Mouse (Mus musculus) mesoderm, embryonic 11.5 days (tissue): Measurements from ENCODE around the gene Nadk2.

Experiments
- DNase-seq: peaks from one replicate; pipeline ENCODE4 v3.0.0-alpha.2; 2012; ENCODE audit warnings: low read depth, low spot score

Gene Nadk2

GRCm38 (mm10) chr15:9070912-9071555, at the start of gene Nadk2:
Gene Nadk2 (plus strand): TSS chr15:9071260.
- DNase-seq: peak; percentile 99

GRCm38 (mm10) chr15:9055704-9056103, 15.4 kb upstream of the Nadk2 start:
- DNase-seq: no peak

GRCm38 (mm10) chr15:9059856-9060255, 11.2 kb upstream of the Nadk2 start:
- DNase-seq: no peak

- DNase-seq: no peak
Observed at GRCm38 (mm10) chr15:9061150-9061882, 9.7 kb upstream of the Nadk2 start.

- DNase-seq: no peak
Observed at GRCm38 (mm10) chr15:9068881-9069280, 2.2 kb upstream of the Nadk2 start.

GRCm38 (mm10) chr15:9070353-9070752, 707 bp upstream of the Nadk2 start:
- no peak for DNase-seq

- peak; percentile 55 for DNase-seq
Observed at GRCm38 (mm10) chr15:9071556-9072544, 790 bp downstream of the Nadk2 start.

- no peak for DNase-seq
Observed at GRCm38 (mm10) chr15:9072630-9073029, 1.6 kb downstream of the Nadk2 start.

GRCm38 (mm10) chr15:9073067-9073608, 2.1 kb downstream of the Nadk2 start:
- no peak for DNase-seq

- DNase-seq: no peak
Observed at GRCm38 (mm10) chr15:9073684-9074083, 2.6 kb downstream of the Nadk2 start.

- DNase-seq: no peak
Observed at GRCm38 (mm10) chr15:9074139-9074538, 3.1 kb downstream of the Nadk2 start.

- DNase-seq: no peak
Observed at GRCm38 (mm10) chr15:9074671-9075070, 3.6 kb downstream of the Nadk2 start.

GRCm38 (mm10) chr15:9075608-9076200, 4.6 kb downstream of the Nadk2 start:
- no peak for DNase-seq

GRCm38 (mm10) chr15:9078481-9079300, 7.6 kb downstream of the Nadk2 start:
- no peak for DNase-seq

- DNase-seq: no peak
Observed at GRCm38 (mm10) chr15:9079626-9080025, 8.6 kb downstream of the Nadk2 start.

- DNase-seq: no peak
Observed at GRCm38 (mm10) chr15:9080206-9080605, 9.1 kb downstream of the Nadk2 start.

- DNase-seq: no peak
Observed at GRCm38 (mm10) chr15:9081294-9081693, 10.2 kb downstream of the Nadk2 start.

- no peak for DNase-seq
Observed at GRCm38 (mm10) chr15:9082753-9083152, 11.7 kb downstream of the Nadk2 start.

GRCm38 (mm10) chr15:9086813-9087212, 15.8 kb downstream of the Nadk2 start:
- no peak for DNase-seq

GRCm38 (mm10) chr15:9087421-9087820, 16.4 kb downstream of the Nadk2 start:
- no peak for DNase-seq
